Mouse (Mus musculus) B cell, adult 67 days (primary cell): ENCODE measurements around the gene Defb47. TPM values are rescaled to one million over a fixed set of nuclear protein-coding genes. Genes with fewer than 3 reads are reported as not detected.

Experiments used
- total RNA-seq, 2 experiments: library from RNA; stranded (reverse); gene quantifications; 4 replicates each; pipeline ENCODE4 v1.2.4; 2023

Gene Defb47
- not detected for total RNA-seq

GRCm38 (mm10) chr14:62997777-62998176 is at the start of gene Defb47:
Gene Defb47, plus strand, starts transcription at chr14:62998077.

GRCm38 (mm10) chr14:62984410-62984809 is 13.5 kb upstream of the Defb47 start, which contains the start of gene Defb48:
Gene Defb48, minus strand, starts transcription at chr14:62984510.

DNA sequence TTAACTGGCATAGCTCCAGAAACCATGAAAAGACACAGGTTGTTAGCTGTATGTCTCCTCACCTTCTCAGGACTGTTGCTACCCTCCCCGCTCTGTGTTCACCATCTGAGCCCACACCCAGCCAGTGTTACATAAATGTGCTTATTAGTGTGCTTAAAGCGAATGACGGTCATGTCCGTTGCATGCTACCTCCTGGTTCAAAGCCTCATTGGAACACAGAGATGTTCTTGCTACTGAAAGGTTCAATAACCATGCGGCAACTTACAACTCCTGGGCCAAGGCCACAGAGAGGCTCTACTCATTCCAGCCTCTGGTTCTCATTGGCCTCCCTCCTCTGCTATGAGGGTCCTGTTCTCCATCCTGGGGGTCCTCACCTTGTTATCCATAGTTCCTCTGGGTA is 13.6 kb downstream of the Defb47 start, which contains the start of gene Defb43:
Defb43 (plus strand) TSS at position 301 of the 400 bp plus-strand sequence.

DNA sequence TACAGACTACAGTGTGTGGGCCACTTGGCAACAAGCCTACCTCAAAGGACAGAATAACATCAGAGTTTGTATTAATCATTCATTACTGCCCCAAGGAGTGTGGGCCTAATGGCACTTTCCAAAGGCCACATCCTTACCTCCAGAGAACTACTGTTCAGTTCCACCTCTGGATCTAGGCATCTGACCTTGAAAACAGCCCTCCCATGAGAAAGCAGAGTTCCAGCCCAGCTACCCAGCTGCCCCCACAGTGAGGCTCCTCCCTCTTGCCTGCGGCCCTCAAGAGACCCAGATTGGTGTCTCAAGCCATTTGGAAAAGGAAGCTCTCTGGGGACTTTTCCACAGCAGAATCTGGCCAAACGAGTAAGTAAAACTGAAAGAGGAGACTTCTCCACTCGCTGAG is 48.8 kb downstream of the Defb47 start, which contains the start of gene Defb42:
Defb42 (plus strand) TSS at position 301 of the 400 bp plus-strand sequence.

GRCm38 (mm10) chr14:63049910-63050370 is 52.1 kb downstream of the Defb47 start, which contains the start of gene Defb30:
Gene Defb30, minus strand, starts transcription at chr14:63049960.

Other genes starting within 250 kb of the Defb47 start
- gene Ints6, start 236.9 kb upstream of the Defb47 start, total RNA-seq = 10 to 100 TPM; 77.2 to 97.0 TPM
- gene Wdfy2, start 160.4 kb upstream of the Defb47 start, total RNA-seq = 10 to 100 TPM; 36.8 to 39.4 TPM
- gene Defb48, start 13.6 kb upstream of the Defb47 start, total RNA-seq = not detected
- gene Defb43, start 13.7 kb downstream of the Defb47 start, total RNA-seq = not detected
- not detected for gene Defb42, start 48.9 kb downstream of the Defb47 start, total RNA-seq
- not detected for gene Defb30, start 51.9 kb downstream of the Defb47 start, total RNA-seq